Mouse (Mus musculus) neural tube, embryonic 14.5 days (tissue): Measurements from ENCODE around the gene Calcoco2. TPM values are rescaled to one million over a fixed set of nuclear protein-coding genes. Genes with fewer than 3 reads are reported as not detected.

ENCODE experiments used
- ATAC-seq: fragments of 200-750 bp; cut with Nextera tagmentation; 2 replicates; pipeline ENCODE4 v1.8.0; 2017; ENCODE audit warnings: low read depth, mild to moderate bottlenecking, moderate TSS enrichment, moderate library complexity
- H3K27ac ChIP-seq: fragments of 300-500 bp; sonication (generic); 2 replicates; pipeline ENCODE4 v1.5.1; 2014; ENCODE audit warnings: low read depth, mild to moderate bottlenecking, control low read depth, low read length, moderate library complexity, mixed read lengths
- H3K27me3 ChIP-seq: fragments of 300-500 bp; sonication (generic); 2 replicates; pipeline ENCODE4 v1.6.1; 2014; ENCODE audit warnings: low read length; ENCODE audit not compliant: control insufficient read depth, insufficient read depth
- H3K36me3 ChIP-seq: fragments of 300-500 bp; sonication (generic); 2 replicates; pipeline ENCODE4 v1.6.1; 2014; ENCODE audit warnings: low read length, mixed read lengths; ENCODE audit not compliant: control insufficient read depth, insufficient read depth
- H3K4me1 ChIP-seq: fragments of 300-500 bp; sonication (generic); 2 replicates; pipeline ENCODE4 v1.6.1; 2014; ENCODE audit warnings: low read length; ENCODE audit not compliant: control insufficient read depth, insufficient read depth
- H3K4me2 ChIP-seq: fragments of 300-500 bp; sonication (generic); 2 replicates; pipeline ENCODE4 v1.6.1; 2014; ENCODE audit warnings: mild to moderate bottlenecking, low read depth, low read length, control low read depth
- H3K4me3 ChIP-seq: fragments of 300-500 bp; sonication (generic); 2 replicates; pipeline ENCODE4 v1.5.1; 2014; ENCODE audit warnings: low read depth, low read length, control low read depth, mixed read lengths
- H3K9ac ChIP-seq: fragments of 300-500 bp; sonication (generic); replicated peaks from 2 replicates; pipeline ENCODE4 v1.6.1; 2014; ENCODE audit warnings: low read depth, mild to moderate bottlenecking, control low read depth, low read length, mixed read lengths
- H3K9me3 ChIP-seq: fragments of 300-500 bp; sonication (generic); 2 replicates; pipeline ENCODE4 v1.6.1; 2016; ENCODE audit warnings: low read length; ENCODE audit not compliant: control insufficient read depth
- WGBS: fragments of 180-500 bp; shearing (Covaris S2); extraction: QIAGEN DNeasy Blood & Tissue Kit; methylation state at CpG from one replicate; pipeline ENCODE4 v1.1.7; 2014; 5-methylcytosine and 5-hydroxymethylcytosine counted together
- polyA plus RNA-seq: library from polyadenylated mRNA; unstranded; fragments of >200 nt; fragmentation: Nextera tagmentation; extraction: Ambion mirVana; gene quantifications from 2 replicates; pipeline ENCODE4 v1.2.1, GENCODE M21; 2014

The Calcoco2 gene
- not detected in 2 replicates for polyA plus RNA-seq

GRCm38 (mm10) chr11:96111751-96112150 lies at the start of gene Calcoco2:
Gene Calcoco2 (minus strand): TSS chr11:96111964.
- Histone ChIP-seq H3K9ac (no peak within 1 kb of the TSS), H3K27me3 (no peaks in the 10 kb centered on the region), H3K4me2 (no peak within 1 kb of the TSS), H3K4me3 (no peak within 1 kb of the TSS), H3K27ac (no peak within 1 kb of the TSS), H3K9me3 (no peaks in the 10 kb centered on the region), H3K36me3 (no peaks in the 10 kb centered on the region), H3K4me1 (no peaks in the 10 kb centered on the region)
- 50% methylated on average over 14 of the region's 14 CpGs for WGBS
- ATAC-seq = no peak

- Histone ChIP-seq H3K9me3 (no peaks in the 10 kb centered on the region), H3K4me3 (no peak overlapping the region), H3K4me1 (no peaks in the 10 kb centered on the region), H3K9ac (no peak overlapping the region), H3K27ac (no peak overlapping the region), H3K27me3 (peaks cover 6% of the 10 kb centered on the region; the same call in 1 of the 2 replicates), H3K36me3 (no peaks in the 10 kb centered on the region), H3K4me2 (no peak overlapping the region)
- 81% methylated on average over 6 of the region's 6 CpGs for WGBS
- ATAC-seq = no peak
Observed at GRCm38 (mm10) chr11:96147471-96147870, 35.7 kb upstream of the Calcoco2 start.

GRCm38 (mm10) chr11:96145622-96146270 lies 34.0 kb upstream of the Calcoco2 start:
- Histone ChIP-seq H3K27ac (no peak overlapping the region), H3K9me3 (no peaks in the 10 kb centered on the region), H3K9ac (no peak overlapping the region), H3K36me3 (no peaks in the 10 kb centered on the region), H3K4me1 (no peaks in the 10 kb centered on the region), H3K4me3 (no peak overlapping the region), H3K4me2 (peak overlapping the region; percentile 12), H3K27me3 (peaks cover 6% of the 10 kb centered on the region; the same call in 1 of the 2 replicates)
- ATAC-seq = peak; percentile 69; the same call in 1 of the 2 replicates
- 2% methylated on average over 15 of the region's 15 CpGs for WGBS

- ATAC-seq = no peak
- H3K36me3 ChIP-seq = no peaks in the 10 kb centered on the region
- H3K9me3 ChIP-seq = no peaks in the 10 kb centered on the region
- no peaks in the 10 kb centered on the region for H3K4me1 ChIP-seq
- H3K4me2 ChIP-seq = no peak overlapping the region
- H3K27ac ChIP-seq = no peak overlapping the region
- no peak overlapping the region for H3K9ac ChIP-seq
- 59% methylated on average over 4 of the region's 4 CpGs for WGBS
- H3K4me3 ChIP-seq = no peak overlapping the region
- peaks cover 6% of the 10 kb centered on the region; the same call in 1 of the 2 replicates for H3K27me3 ChIP-seq
Observed at GRCm38 (mm10) chr11:96143766-96144165, 32.0 kb upstream of the Calcoco2 start.

GRCm38 (mm10) chr11:96140726-96141175 lies 29.0 kb upstream of the Calcoco2 start:
- WGBS = 11% methylated on average over 4 of the region's 4 CpGs
- ATAC-seq = no peak
- Histone ChIP-seq H3K4me1 (no peaks in the 10 kb centered on the region), H3K9ac (no peak overlapping the region), H3K27ac (no peak overlapping the region), H3K4me2 (no peak overlapping the region), H3K27me3 (no peaks in the 10 kb centered on the region), H3K9me3 (no peaks in the 10 kb centered on the region), H3K4me3 (no peak overlapping the region), H3K36me3 (no peaks in the 10 kb centered on the region)

GRCm38 (mm10) chr11:96135847-96136246 lies 24.1 kb upstream of the Calcoco2 start:
- H3K9me3 ChIP-seq = no peaks in the 10 kb centered on the region
- no peak for ATAC-seq
- no peaks in the 10 kb centered on the region for H3K36me3 ChIP-seq
- no peaks in the 10 kb centered on the region for H3K27me3 ChIP-seq
- no peak overlapping the region for H3K4me3 ChIP-seq
- no peaks in the 10 kb centered on the region for H3K4me1 ChIP-seq
- no peak overlapping the region for H3K4me2 ChIP-seq
- H3K9ac ChIP-seq = no peak overlapping the region
- 87% methylated on average over 8 of the region's 8 CpGs for WGBS
- H3K27ac ChIP-seq = no peak overlapping the region

- no peak for ATAC-seq
- Histone ChIP-seq H3K27me3 (no peaks in the 10 kb centered on the region), H3K36me3 (no peaks in the 10 kb centered on the region), H3K4me1 (no peaks in the 10 kb centered on the region), H3K27ac (no peak within 1 kb of the TSS), H3K4me2 (peak within 1 kb of the TSS; percentile 20; the same call in 1 of the 2 replicates), H3K4me3 (no peak within 1 kb of the TSS), H3K9me3 (no peaks in the 10 kb centered on the region), H3K9ac (no peak within 1 kb of the TSS)
- 16% methylated on average over 16 of the region's 16 CpGs for WGBS
Observed at GRCm38 (mm10) chr11:96133239-96133865, 21.6 kb upstream of the Calcoco2 start, which contains the start of gene Ttll6. Gene Ttll6 (plus strand): TSS chr11:96133786.

GRCm38 (mm10) chr11:96130606-96131005 lies 18.8 kb upstream of the Calcoco2 start:
- 57% methylated on average over 10 of the region's 10 CpGs for WGBS
- Histone ChIP-seq H3K4me3 (no peak overlapping the region), H3K4me1 (no peaks in the 10 kb centered on the region), H3K4me2 (no peak overlapping the region), H3K27me3 (0 out of 2 replicates have a peak, but pooled peaks cover 3% of the 10 kb centered on the region), H3K9me3 (no peaks in the 10 kb centered on the region), H3K36me3 (no peaks in the 10 kb centered on the region), H3K27ac (no peak overlapping the region), H3K9ac (no peak overlapping the region)
- ATAC-seq = no peak
